Mouse (Mus musculus) neural tube, embryonic 13.5 days (tissue): ENCODE results near the gene Gab2. TPM values are rescaled to one million over a fixed set of nuclear protein-coding genes. Genes with fewer than 3 reads are reported as not detected.
"Not testable (repeated sequence)": the region's sequence is repeated elsewhere in the genome, so short reads cannot be mapped to it uniquely, and the experiment has no call there.

Source experiments
- ATAC-seq: fragments of 200-750 bp; cut with Nextera tagmentation; 2 replicates; pipeline ENCODE4 v1.8.0; 2017; ENCODE audit warnings: low read depth, mild to moderate bottlenecking, moderate TSS enrichment, moderate library complexity
- H3K27ac ChIP-seq: fragments of 300-500 bp; sonication (generic); replicated peaks from 2 replicates; pipeline ENCODE4 v1.5.1; 2015; ENCODE audit warnings: moderate library complexity, mild to moderate bottlenecking, inconsistent platforms
- H3K27me3 ChIP-seq: fragments of 300-500 bp; sonication (generic); 2 replicates; pipeline ENCODE4 v1.6.1; 2015; ENCODE audit warnings: mild to moderate bottlenecking, inconsistent platforms
- H3K36me3 ChIP-seq: fragments of 300-500 bp; sonication (generic); 2 replicates; pipeline ENCODE4 v1.6.1; 2015; ENCODE audit warnings: mild to moderate bottlenecking, inconsistent platforms
- H3K4me1 ChIP-seq: fragments of 300-500 bp; sonication (generic); replicated peaks from 2 replicates; pipeline ENCODE4 v1.6.1; 2015; ENCODE audit warnings: inconsistent platforms
- H3K4me2 ChIP-seq: fragments of 300-500 bp; sonication (generic); 2 replicates; pipeline ENCODE4 v1.6.1; 2015; ENCODE audit warnings: inconsistent platforms, mild to moderate bottlenecking, moderate library complexity
- H3K4me3 ChIP-seq: fragments of 300-500 bp; sonication (generic); 2 replicates; pipeline ENCODE4 v1.5.1; 2015; ENCODE audit warnings: mild to moderate bottlenecking, inconsistent platforms
- H3K9ac ChIP-seq: fragments of 300-500 bp; sonication (generic); 2 replicates; pipeline ENCODE4 v1.6.1; 2015; ENCODE audit warnings: moderate library complexity, mild to moderate bottlenecking, inconsistent platforms
- H3K9me3 ChIP-seq: fragments of 300-500 bp; sonication (generic); 2 replicates; pipeline ENCODE4 v1.6.1; 2016; ENCODE audit warnings: inconsistent platforms
- WGBS: fragments of 180-500 bp; shearing (Covaris S2); methylation state at CpG from one replicate; pipeline ENCODE4 v1.1.7; 2015; 5-methylcytosine and 5-hydroxymethylcytosine counted together
- polyA plus RNA-seq: library from polyadenylated mRNA; unstranded; fragments of >200 nt; fragmentation: Nextera tagmentation; extraction: Ambion mirVana; gene quantifications from 2 replicates; pipeline ENCODE4 v1.2.1, GENCODE M21; 2015

The Gab2 gene
- polyA plus RNA-seq, 1 experiment from 2014 or later, result 15.0 TPM

DNA sequence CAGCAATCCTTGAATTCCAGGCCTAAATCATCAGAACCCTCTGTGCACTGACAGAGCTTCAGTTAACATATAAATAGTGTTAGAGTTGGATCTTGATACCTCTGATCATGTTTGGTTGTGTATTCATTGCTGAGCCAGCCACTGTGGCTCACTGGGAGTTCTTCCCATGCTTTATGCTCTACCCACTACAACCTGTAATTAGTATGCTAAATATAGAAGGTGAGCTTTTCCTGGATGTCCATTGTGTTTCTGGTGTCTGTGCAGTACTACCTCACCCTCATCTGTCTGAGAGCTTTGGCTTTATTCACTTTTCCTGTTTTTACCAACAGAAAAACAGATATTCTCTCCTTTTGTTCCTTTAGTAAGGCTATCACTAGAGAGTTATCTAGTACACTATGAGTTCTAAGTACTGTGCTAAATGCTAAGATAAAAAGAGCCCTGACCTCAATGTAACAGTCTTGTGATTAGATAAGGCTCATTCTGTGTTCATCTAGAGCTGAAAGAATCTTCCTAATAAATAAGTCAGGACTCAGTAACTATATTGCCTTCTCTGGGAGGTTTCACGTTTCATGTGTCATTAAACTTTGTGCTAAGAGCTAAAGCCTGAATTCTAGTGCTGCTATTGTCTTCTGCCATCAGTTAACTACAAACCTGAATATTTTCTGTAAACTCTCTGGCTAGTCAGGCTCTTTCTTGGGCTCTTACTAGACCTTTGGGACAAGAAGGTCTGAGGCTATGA is 127.6 kb downstream of the Gab2 start:
- no peak overlapping the region for H3K4me3 ChIP-seq
- no peak overlapping the region for H3K4me2 ChIP-seq
- 52% methylated on average over 1 of the region's 1 CpGs for WGBS
- no peaks in the 10 kb centered on the region for H3K9me3 ChIP-seq
- ATAC-seq, result no peak
- H3K9ac ChIP-seq, result no peak overlapping the region
- H3K4me1 ChIP-seq, result no peaks in the 10 kb centered on the region
- H3K27ac ChIP-seq, result no peak overlapping the region
- no peaks in the 10 kb centered on the region for H3K27me3 ChIP-seq
- no peaks in the 10 kb centered on the region for H3K36me3 ChIP-seq

DNA sequence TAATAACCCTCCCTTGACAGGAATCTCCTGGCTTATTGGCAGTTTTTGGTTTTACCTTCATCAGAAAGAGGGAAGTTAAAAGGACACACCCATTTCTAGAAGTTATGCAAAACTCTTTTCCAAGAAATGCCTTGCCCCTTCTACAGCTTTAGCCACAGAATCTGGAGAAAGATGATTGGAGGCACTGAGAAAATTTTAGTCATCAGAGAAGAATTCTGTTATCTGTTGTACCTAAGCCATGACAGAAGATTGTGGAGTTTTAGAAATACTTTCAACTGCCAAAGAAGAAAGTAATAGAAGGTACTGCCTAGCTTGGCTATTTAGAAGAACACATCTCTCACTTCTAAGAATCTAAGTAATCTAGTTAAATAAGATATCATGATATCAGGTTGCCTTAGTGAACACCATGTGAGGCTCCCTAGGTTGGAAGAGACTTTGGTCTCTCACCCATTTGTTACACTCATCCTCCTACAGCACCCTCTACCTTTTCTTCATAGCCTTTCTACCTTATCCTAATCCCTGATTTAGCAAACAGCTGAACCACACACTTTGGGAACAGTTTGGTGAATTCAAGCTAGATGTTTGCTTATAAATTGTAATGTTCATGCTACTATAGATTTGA is 128.8 kb downstream of the Gab2 start:
- no peak overlapping the region for H3K4me3 ChIP-seq
- H3K9me3 ChIP-seq, result no peaks in the 10 kb centered on the region
- no peaks in the 10 kb centered on the region for H3K27me3 ChIP-seq
- no peak overlapping the region for H3K27ac ChIP-seq
- no peaks in the 10 kb centered on the region for H3K36me3 ChIP-seq
- no peak overlapping the region for H3K4me2 ChIP-seq
- no peak overlapping the region for H3K9ac ChIP-seq
- no peaks in the 10 kb centered on the region for H3K4me1 ChIP-seq
- no peak for ATAC-seq

DNA sequence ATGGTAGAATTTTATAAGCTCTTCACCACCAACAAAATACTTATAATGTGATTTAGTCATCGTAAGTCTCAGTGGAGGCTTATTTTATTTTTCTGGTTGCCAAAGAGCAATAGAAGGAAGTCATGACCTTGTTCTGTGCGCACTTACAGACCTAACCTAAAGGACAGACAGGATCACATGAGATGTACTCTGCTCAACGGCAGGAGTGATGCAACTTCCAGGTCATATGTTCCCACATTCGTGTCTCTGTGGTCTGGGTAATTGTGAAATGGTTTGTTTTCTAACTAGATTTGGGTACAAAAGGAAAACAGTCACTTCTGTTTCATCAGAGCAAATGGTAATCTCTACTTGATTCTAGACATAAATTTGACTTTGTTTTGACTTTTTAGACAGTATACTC is 129.7 kb downstream of the Gab2 start:
- Histone ChIP-seq H3K27ac (no peak overlapping the region), H3K4me3 (no peak overlapping the region), H3K4me2 (no peak overlapping the region), H3K36me3 (no peaks in the 10 kb centered on the region), H3K9me3 (no peaks in the 10 kb centered on the region), H3K27me3 (no peaks in the 10 kb centered on the region), H3K9ac (no peak overlapping the region), H3K4me1 (no peaks in the 10 kb centered on the region)
- 84% methylated on average over 4 of the region's 4 CpGs for WGBS
- ATAC-seq, result no peak

DNA sequence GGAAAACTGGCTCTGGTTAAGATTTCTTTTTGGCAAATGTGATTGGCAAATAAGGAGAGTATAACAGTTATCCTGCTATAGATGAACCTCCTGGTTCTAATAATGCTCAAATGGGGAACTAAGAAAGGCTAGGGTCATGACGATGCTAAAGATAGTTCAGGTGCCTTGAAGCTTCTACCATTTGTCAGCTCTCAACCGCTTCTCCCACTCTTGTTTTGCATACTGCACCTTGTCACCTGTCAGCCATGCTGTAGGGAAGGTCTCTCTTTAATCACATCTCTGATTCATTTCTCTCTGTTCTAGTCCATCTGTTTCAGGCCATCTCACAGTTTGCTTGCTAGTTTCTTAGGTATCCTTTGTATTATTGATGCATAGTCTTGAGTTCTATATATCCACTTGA is 142.4 kb downstream of the Gab2 start:
- ATAC-seq, result no peak
- 92% methylated on average over 2 of the region's 2 CpGs for WGBS
- Histone ChIP-seq H3K4me2 (no peak overlapping the region), H3K4me3 (no peak overlapping the region), H3K9me3 (no peaks in the 10 kb centered on the region), H3K36me3 (peaks cover 10% of the 10 kb centered on the region; the same call in 1 of the 2 replicates), H3K27me3 (no peaks in the 10 kb centered on the region), H3K9ac (no peak overlapping the region), H3K27ac (no peak overlapping the region), H3K4me1 (no peaks in the 10 kb centered on the region)

DNA sequence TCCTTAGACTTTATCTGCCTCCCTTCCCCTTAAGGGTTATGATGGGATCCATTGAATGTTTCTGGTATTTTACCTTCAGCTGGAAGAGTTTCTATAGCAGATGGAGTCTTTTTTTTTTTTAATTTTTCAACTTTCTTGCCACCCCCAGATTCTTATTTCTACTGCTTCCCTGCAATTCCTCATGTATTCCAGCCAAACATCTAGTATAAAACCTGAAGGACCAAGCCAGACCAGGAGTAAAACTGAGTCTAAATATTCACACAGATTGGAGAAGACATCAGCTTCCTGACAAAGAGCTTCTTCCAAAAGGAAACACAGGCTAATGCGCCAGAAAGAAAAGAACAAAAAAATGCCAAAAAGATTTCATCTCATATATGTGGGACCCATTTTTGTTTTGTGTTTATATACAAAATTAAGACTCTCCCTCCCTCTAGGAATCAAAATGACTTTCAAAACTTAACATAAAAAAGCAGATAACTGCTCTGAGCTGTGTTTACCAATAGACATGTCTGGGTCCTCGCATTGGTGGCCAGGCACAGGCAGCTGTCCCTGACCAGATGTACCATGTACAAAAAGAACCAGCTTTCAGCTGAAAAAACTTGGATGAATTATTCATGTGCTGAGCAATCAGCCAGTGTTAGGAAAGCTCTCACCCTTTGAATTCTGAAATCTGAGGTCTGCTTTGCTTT is 164.0 kb downstream of the Gab2 start:
- Histone ChIP-seq H3K9ac (no peak overlapping the region), H3K27me3 (no peaks in the 10 kb centered on the region), H3K4me3 (no peak overlapping the region), H3K9me3 (no peaks in the 10 kb centered on the region), H3K4me1 (peaks cover 11% of the 10 kb centered on the region), H3K4me2 (no peak overlapping the region), H3K27ac (no peak overlapping the region), H3K36me3 (no peaks in the 10 kb centered on the region)
- ATAC-seq, result no peak
- 69% methylated on average over 2 of the region's 2 CpGs for WGBS

DNA sequence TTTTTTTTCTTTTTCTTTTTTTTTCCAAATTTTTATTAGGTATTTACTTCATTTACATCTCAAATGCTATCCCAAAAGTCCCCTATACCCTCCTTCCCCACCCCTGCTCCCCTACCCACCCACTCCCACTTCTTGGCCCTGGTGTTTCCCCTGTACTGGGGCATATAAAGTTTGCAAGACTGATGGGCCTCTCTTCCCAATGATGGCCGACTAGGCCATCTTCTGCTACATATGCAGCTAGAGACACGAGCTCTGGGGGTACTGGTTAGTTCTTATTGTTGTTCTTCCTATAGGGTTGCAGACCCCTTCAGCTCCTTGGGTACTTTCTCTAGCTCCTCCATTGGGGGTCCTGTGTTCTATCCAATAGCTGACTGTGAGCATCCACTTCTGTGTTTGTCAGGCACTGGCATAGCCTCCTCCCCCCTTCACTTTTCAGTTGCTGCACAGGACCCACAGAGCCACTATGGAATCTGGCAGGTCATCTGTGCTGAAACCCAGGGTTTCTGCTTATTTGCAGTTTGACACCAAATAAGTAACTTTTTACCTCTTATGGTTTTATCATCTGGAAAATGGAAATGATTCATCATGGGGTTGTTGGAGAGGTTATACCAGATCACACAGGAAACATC is 164.7 kb downstream of the Gab2 start:
- not testable (repeated sequence) for ATAC-seq, H3K4me3 ChIP-seq, H3K27me3 ChIP-seq, H3K9ac ChIP-seq, H3K27ac ChIP-seq, H3K4me2 ChIP-seq, H3K36me3 ChIP-seq, H3K9me3 ChIP-seq
- H3K4me1 ChIP-seq, result peaks cover 11% of the 10 kb centered on the region
- 60% methylated on average over 2 of the region's 2 CpGs for whole genome bisulfite sequencing

DNA sequence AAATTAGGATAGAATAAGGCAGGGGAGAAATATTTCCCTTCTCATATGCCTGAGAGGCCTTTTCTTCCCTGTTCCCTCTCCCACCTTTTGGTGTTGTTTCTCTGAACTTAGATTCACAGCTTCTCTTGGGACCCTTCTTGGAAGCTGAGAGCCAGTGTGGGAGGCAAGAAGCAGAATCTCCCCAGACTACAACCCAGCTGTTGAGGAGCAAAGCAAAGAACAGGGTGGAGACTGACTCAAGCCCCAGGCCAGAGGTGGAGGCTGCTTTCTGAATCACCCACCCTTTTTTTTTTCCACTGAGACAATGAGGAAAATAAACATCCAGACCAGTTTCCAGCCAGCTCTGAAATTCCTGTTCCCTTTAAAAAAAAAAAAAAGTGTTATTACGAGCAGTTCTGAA is 166.3 kb downstream of the Gab2 start:
- no peak overlapping the region for H3K4me2 ChIP-seq
- no peak for ATAC-seq
- H3K27ac ChIP-seq, result no peak overlapping the region
- peaks cover 11% of the 10 kb centered on the region for H3K4me1 ChIP-seq
- no peak overlapping the region for H3K4me3 ChIP-seq
- H3K27me3 ChIP-seq, result no peaks in the 10 kb centered on the region
- no peaks in the 10 kb centered on the region for H3K9me3 ChIP-seq
- 77% methylated on average over 1 of the region's 1 CpGs for WGBS
- no peak overlapping the region for H3K9ac ChIP-seq
- no peaks in the 10 kb centered on the region for H3K36me3 ChIP-seq

DNA sequence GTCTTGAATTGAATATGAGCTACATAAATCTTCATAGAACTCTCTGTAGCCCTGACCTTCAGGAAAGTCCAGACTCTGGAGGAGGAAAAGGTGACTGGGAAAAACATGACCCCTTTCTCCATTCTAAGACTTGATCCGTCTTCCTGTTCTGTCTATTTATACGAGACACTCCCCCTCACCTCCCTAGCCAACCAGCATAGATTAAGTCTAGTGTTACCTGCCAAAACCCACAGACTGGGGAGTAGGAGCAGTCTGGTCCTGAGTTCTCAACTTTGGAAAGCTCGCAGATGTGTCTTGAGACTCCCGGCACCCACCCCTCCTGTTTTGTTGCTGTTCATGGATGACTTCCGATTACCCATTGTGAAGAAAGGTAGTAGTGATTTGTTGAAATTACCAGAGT is 166.8 kb downstream of the Gab2 start:
- no peak overlapping the region for H3K4me3 ChIP-seq
- no peak overlapping the region for H3K27ac ChIP-seq
- H3K27me3 ChIP-seq, result no peaks in the 10 kb centered on the region
- H3K4me2 ChIP-seq, result no peak overlapping the region
- WGBS, result 83% methylated on average over 5 of the region's 5 CpGs
- peaks cover 11% of the 10 kb centered on the region for H3K4me1 ChIP-seq
- H3K36me3 ChIP-seq, result no peaks in the 10 kb centered on the region
- no peak for ATAC-seq
- no peaks in the 10 kb centered on the region for H3K9me3 ChIP-seq
- no peak overlapping the region for H3K9ac ChIP-seq

DNA sequence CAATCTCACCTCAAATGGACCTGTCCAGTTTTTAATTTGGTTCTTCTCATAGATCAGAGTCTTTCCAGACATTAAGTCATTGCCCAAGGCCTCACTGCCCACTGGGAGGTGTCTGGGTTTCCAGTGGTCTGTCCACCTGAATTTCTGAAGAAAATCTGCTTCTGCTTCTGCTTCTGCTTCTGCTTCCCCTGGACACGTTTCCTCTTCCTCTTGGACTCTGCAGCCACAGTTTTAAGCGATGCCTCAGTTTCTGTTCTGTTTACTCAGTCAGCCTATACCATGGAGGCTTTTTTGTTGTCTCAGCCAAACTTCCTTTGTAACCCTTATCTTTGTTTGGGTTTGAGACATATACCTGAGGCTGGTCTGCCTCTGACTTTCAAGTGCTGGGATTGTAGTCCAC is 170.3 kb downstream of the Gab2 start:
- Histone ChIP-seq H3K36me3 (no peaks in the 10 kb centered on the region), H3K4me1 (peaks cover 11% of the 10 kb centered on the region), H3K9me3 (no peaks in the 10 kb centered on the region), H3K4me3 (no peak overlapping the region), H3K27ac (no peak overlapping the region), H3K4me2 (no peak overlapping the region), H3K9ac (no peak overlapping the region), H3K27me3 (no peaks in the 10 kb centered on the region)
- 91% methylated on average over 2 of the region's 2 CpGs for WGBS
- ATAC-seq, result no peak

DNA sequence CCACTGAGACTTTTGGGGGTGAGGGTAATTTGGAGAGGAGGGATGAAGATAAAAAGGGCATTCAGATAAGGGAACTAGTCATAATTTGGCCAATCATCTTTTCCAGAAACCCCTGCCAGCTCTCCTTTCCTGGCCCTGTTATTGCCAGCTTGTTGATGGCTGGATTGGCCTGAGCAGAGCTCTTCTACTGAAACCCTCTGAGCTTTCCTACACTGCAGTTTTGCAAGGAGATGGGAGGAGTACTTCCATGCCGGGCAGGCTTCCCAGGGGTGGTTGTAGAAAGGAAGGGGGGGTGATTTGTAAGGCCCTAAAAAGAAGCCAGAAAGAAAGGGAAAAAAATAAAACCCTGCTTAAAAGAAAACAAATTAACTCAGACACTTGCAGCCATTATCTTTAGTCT is 181.2 kb downstream of the Gab2 start:
- ATAC-seq, result no peak
- H3K4me2 ChIP-seq, result no peak overlapping the region

DNA sequence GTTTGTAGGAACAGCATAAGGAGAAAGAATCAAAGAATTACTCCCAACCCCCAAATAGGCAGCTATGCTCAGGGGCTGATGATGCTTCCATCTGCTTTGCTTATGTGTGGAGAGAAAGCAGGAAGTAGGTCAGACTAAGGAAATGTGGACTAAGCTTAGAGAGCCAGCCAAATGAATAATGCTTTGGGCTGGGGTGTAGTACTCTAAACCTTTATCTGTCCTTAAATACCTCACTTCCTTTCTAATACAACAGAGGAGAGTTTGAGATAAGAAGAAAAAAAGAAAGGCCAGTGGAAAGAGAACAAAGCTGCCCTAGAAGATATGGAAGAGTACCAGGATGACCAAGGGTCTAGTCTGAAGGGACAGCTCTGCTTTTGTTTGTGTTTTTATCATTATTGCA is 189.0 kb downstream of the Gab2 start:
- H3K4me2 ChIP-seq, result no peak overlapping the region
- no peak overlapping the region for H3K9ac ChIP-seq
- H3K9me3 ChIP-seq, result no peaks in the 10 kb centered on the region
- ATAC-seq, result no peak
- no peaks in the 10 kb centered on the region for H3K27me3 ChIP-seq
- H3K36me3 ChIP-seq, result peaks cover 4% of the 10 kb centered on the region
- no peak overlapping the region for H3K4me3 ChIP-seq
- H3K4me1 ChIP-seq, result no peaks in the 10 kb centered on the region
- H3K27ac ChIP-seq, result no peak overlapping the region

More for the DNA sequence above, 181.2 kb downstream of the Gab2 start:
- Histone ChIP-seq H3K9ac (no peak overlapping the region), H3K27ac (no peak overlapping the region), H3K27me3 (no peaks in the 10 kb centered on the region), H3K4me3 (no peak overlapping the region), H3K4me1 (peaks cover 6% of the 10 kb centered on the region; the same call in 1 of the 2 replicates), H3K9me3 (no peaks in the 10 kb centered on the region), H3K36me3 (no peaks in the 10 kb centered on the region)
- WGBS, result 67% methylated on average over 1 of the region's 1 CpGs

DNA sequence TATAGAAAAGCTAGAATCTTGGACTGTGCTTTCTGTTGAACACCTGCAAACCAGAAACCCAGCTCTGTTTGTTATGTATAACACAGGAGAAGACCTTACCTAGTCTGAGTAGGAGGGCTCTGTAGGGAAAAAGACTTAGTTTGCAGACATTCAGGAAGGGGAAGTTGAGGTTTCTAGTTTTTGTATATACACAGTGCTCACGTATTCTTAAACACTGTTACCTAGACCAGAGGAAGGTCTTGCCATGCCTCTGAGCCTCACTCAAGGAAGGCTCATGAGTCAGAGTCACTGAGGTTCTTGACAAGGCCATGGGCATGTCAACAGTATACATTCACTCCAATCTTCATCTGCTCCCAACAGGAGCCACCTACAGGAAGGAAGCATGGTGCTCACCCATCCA is 189.7 kb downstream of the Gab2 start:
- H3K9ac ChIP-seq, result no peak overlapping the region
- WGBS, result 94% methylated on average over 1 of the region's 1 CpGs
- no peaks in the 10 kb centered on the region for H3K4me1 ChIP-seq
- no peak for ATAC-seq
- no peaks in the 10 kb centered on the region for H3K9me3 ChIP-seq
- H3K27me3 ChIP-seq, result no peaks in the 10 kb centered on the region
- no peak overlapping the region for H3K4me2 ChIP-seq
- H3K27ac ChIP-seq, result no peak overlapping the region
- H3K36me3 ChIP-seq, result peaks cover 4% of the 10 kb centered on the region
- no peak overlapping the region for H3K4me3 ChIP-seq
